Mouse (Mus musculus) intestine, embryonic 14.5 days (tissue): Measurements from ENCODE around the gene Cisd3. TPM values are rescaled to one million over a fixed set of nuclear protein-coding genes. Genes with fewer than 3 reads are reported as not detected.
"Not testable (repeated sequence)": the region's sequence is repeated elsewhere in the genome, so short reads cannot be mapped to it uniquely, and the experiment has no call there.

Experiments used
- ATAC-seq: fragments of 200-750 bp; cut with Nextera tagmentation; replicated peaks from 2 replicates; pipeline ENCODE4 v1.8.0; 2017; ENCODE audit warnings: low read depth, moderate number of reproducible peaks, moderate TSS enrichment, moderate library complexity; ENCODE audit not compliant: low FRiP score, low TSS enrichment
- DNase-seq: peaks from one replicate; pipeline ENCODE4 v3.0.0-alpha.2; 2018; ENCODE audit warnings: low spot score
- H3K27ac ChIP-seq: fragments of 300-500 bp; sonication (generic); 2 replicates; pipeline ENCODE4 v1.5.1; 2014; ENCODE audit warnings: low read depth, mild to moderate bottlenecking, control low read depth
- H3K27me3 ChIP-seq: fragments of 300-500 bp; sonication (generic); replicated peaks from 2 replicates; pipeline ENCODE4 v1.6.1; 2014; ENCODE audit warnings: low read length, control low read depth; ENCODE audit not compliant: control insufficient read depth, insufficient read depth
- H3K36me3 ChIP-seq: fragments of 300-500 bp; sonication (generic); 2 replicates; pipeline ENCODE4 v1.6.1; 2014; ENCODE audit warnings: low read length, control low read depth; ENCODE audit not compliant: control insufficient read depth, insufficient read depth
- H3K4me1 ChIP-seq: fragments of 300-500 bp; sonication (generic); replicated peaks from 2 replicates; pipeline ENCODE4 v1.6.1; 2014; ENCODE audit warnings: low read length, control low read depth, mixed read lengths; ENCODE audit not compliant: control insufficient read depth, insufficient read depth
- H3K4me2 ChIP-seq: fragments of 300-500 bp; sonication (generic); 2 replicates; pipeline ENCODE4 v1.6.1; 2014; ENCODE audit warnings: low read length
- H3K4me3 ChIP-seq: fragments of 300-500 bp; sonication (generic); 2 replicates; pipeline ENCODE4 v1.5.1; 2014; ENCODE audit warnings: low read depth, low read length, control low read depth, mixed read lengths
- H3K9ac ChIP-seq: fragments of 300-500 bp; sonication (generic); 2 replicates; pipeline ENCODE4 v1.6.1; 2014; ENCODE audit warnings: mild to moderate bottlenecking, low read length
- H3K9me3 ChIP-seq: fragments of 300-500 bp; sonication (generic); 2 replicates; pipeline ENCODE4 v1.6.1; 2016; ENCODE audit warnings: low read length, control low read depth; ENCODE audit not compliant: control insufficient read depth
- WGBS: fragments of 180-500 bp; shearing (Covaris S2); extraction: QIAGEN DNeasy Blood & Tissue Kit; methylation state at CpG from one replicate; pipeline ENCODE4 v1.1.7; 2014; 5-methylcytosine and 5-hydroxymethylcytosine counted together
- polyA plus RNA-seq: library from polyadenylated mRNA; unstranded; fragments of >200 nt; fragmentation: Nextera tagmentation; extraction: Ambion mirVana; gene quantifications from 2 replicates; pipeline ENCODE4 v1.2.1, GENCODE M21; 2014

Gene Cisd3
- polyA plus RNA-seq: 41.2 and 47.9 TPM in 2 replicates

DNA sequence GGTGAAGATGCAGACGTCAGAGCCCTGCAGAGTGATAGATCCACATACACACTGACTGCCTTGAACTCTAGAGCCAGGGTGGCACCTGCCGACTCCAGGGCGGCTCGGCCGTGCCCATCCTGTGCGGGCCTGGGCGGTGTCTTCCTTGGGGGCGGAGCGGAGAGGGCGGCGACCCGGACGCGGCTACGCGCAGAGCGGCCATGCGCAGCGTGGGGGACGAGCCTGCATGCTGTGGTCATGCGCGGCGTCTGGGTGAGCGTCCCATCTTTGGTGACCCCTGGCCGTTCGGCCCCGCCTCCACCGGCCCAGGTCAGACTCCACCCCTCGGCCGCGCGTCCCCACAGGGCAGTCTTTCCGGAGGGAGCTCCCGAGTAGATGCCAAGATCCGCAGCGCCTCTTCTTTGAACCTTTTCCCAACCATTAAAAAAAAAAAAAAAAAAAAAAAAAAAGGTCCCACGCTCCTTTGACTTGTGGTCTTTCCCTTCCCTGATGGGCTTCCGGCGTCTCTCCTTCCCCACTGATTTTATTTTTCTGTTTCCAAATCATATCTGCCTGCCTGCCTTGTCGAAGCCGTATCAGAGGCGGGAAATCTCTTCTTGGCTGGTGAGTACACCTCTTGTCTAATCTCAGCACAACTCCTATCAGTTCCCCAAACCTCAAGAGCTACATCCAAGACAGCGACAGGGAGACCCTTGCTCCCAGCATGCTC is at the start of gene Cisd3:
Gene Cisd3 (plus strand): TSS at position 214 of the 709 bp plus-strand sequence.
- Histone ChIP-seq H3K4me3 (peak within 1 kb of the TSS; percentile 33), H3K27ac (peak within 1 kb of the TSS; percentile 38; the same call in 1 of the 2 replicates), H3K9me3 (no peaks in the 10 kb centered on the region), H3K4me2 (peak within 1 kb of the TSS; percentile 59), H3K9ac (peak within 1 kb of the TSS; percentile 39), H3K36me3 (peaks cover 46% of the 10 kb centered on the region), H3K4me1 (peaks cover 13% of the 10 kb centered on the region), H3K27me3 (no peaks in the 10 kb centered on the region)
- under 1% methylated on average over 43 of the region's 43 CpGs for WGBS
- ATAC-seq: peak; percentile 84
- peak; percentile 81 for DNase-seq

DNA sequence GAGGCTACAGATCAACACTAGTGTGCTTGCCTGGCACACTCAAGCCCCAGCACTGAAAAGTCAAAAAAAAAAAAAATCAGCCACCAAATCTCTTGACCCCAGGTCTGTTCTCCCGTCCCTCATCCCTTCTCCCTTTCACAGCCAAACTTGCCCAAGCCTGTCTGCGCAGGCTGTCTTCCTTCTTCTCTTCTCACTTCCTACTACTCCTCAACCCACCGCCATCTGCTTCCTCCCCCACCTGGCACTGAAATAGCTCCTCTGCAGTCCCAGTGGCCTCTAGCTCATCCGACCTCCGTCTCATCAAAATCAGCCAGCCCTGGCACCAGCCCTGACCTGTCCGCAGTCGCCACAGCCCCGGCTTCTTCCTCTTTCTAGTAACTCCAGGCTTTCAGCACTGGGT is 44.0 kb upstream of the Cisd3 start:
- DNase-seq (no peak), ATAC-seq (no peak)
- no peaks in the 10 kb centered on the region for H3K4me1 ChIP-seq

DNA sequence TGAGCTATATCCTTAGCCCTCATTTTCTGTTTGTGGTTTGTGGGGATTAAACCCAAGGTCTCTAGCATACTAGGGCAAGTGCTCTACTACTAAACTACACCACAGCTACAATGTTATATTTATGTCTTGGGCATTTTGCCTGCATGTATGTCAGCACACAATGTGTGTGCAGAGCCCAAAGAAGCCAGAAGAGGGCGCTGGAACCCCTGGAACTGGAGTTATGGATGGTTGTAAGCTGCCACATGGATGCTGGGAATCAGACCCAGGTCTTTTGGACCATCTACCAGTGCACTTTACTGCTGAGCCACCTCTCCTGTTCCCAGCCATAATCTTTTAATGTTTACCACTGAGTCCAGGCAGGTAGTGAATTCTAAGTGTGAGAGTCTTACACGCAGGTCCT is 42.9 kb upstream of the Cisd3 start:
- Histone ChIP-seq H3K4me2 (no peak overlapping the region), H3K9ac (no peak overlapping the region), H3K4me1 (no peaks in the 10 kb centered on the region), H3K4me3 (no peak overlapping the region), H3K27ac (no peak overlapping the region), H3K9me3 (no peaks in the 10 kb centered on the region), H3K36me3 (no peaks in the 10 kb centered on the region), H3K27me3 (no peaks in the 10 kb centered on the region)
- 48% methylated on average over 2 of the region's 2 CpGs for WGBS
- ATAC-seq (no peak), DNase-seq (no peak)

More for the DNA sequence above, 44.0 kb upstream of the Cisd3 start:
- Histone ChIP-seq H3K4me2 (no peak overlapping the region), H3K9ac (no peak overlapping the region), H3K9me3 (no peaks in the 10 kb centered on the region), H3K36me3 (no peaks in the 10 kb centered on the region), H3K4me3 (no peak overlapping the region), H3K27me3 (no peaks in the 10 kb centered on the region), H3K27ac (no peak overlapping the region)
- WGBS: 64% methylated on average over 8 of the region's 8 CpGs

DNA sequence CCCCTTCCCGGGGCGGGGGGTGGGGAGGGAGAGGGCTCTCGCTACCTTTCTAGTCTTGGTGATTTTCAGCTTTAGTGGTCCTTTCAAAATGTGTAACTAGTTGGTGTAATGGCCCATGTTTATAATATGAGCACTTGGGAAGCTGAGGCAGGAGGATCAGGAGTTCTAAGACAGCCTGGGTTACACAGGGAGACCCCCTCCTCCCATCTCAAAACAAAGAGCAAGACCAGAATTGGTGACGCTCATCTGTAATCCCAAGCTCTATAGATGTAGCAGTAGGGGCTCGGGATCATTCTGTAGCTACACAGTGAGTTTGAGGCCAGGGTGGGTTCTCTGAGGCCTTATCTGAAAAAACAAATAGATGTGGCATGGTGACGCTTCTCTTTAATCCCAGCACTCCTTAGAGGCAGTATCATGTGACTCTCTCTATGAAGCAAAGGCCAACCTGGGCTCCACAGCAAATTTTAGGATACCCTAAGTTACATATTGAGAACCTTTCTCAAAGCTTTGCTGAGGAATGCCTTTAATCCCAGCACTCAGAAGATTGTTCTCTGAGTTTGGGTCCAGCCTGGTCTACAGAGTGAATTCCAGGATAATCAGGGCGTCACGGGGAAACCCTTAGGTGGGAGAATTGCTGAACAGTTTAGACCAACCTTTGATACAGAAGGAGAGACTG is 42.1 kb upstream of the Cisd3 start:
- no peaks in the 10 kb centered on the region for H3K36me3 ChIP-seq
- DNase-seq: no peak
- 71% methylated on average over 8 of the region's 8 CpGs for WGBS

DNA sequence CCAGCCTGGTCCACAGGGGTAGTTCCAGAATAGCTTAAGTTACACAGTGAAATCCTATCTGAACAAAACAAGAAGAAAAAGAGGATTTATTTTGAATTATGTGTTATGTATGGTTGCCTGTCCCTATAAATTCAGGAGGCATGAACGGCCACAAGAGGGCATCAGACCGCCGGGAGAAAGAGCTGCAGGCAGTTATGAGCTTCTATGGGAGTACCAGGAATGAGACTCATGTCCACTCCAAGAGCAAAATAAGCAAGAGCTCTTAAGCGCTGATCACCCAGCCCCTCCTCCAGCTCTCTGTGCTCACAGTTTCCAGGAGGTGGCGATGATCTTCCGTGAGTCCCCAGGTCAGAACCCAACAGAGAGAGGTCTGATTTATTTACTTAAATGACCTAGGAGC is 40.8 kb upstream of the Cisd3 start:
- Histone ChIP-seq H3K4me1 (no peaks in the 10 kb centered on the region), H3K27me3 (no peaks in the 10 kb centered on the region), H3K9me3 (no peaks in the 10 kb centered on the region), H3K4me3 (no peak overlapping the region), H3K4me2 (no peak overlapping the region), H3K27ac (no peak overlapping the region), H3K36me3 (no peaks in the 10 kb centered on the region), H3K9ac (no peak overlapping the region)
- DNase-seq (peak; percentile 73), ATAC-seq (0 out of 2 replicates have a peak, but pooled peaks have one; percentile 50)
- 4% methylated on average over 6 of the region's 6 CpGs for WGBS

More for the DNA sequence above, 42.1 kb upstream of the Cisd3 start:
- Histone ChIP-seq H3K9ac (no peak overlapping the region), H3K4me1 (no peaks in the 10 kb centered on the region), H3K27me3 (no peaks in the 10 kb centered on the region), H3K4me2 (no peak overlapping the region), H3K27ac (no peak overlapping the region), H3K4me3 (no peak overlapping the region), H3K9me3 (no peaks in the 10 kb centered on the region)
- ATAC-seq: no peak

DNA sequence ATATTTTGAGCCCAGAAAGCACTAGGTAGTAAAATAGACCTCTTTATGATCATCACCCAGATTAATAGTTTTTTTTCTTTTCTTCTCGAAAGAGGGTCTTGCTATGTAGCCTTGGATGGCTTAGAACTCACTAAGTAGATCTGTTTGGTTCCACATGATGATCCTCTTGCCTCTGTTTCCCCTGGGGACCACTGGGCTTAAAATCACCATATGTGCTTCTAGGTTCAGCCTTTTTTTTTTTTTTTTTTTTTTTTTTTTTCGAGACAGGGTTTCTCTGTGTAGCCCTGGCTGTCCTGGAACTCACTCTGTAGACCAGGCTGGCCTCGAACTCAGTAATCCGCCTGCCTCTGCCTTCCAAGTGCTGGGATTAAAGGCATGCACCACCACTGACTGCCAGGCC is 37.1 kb upstream of the Cisd3 start:
- H3K9ac ChIP-seq, H3K4me3 ChIP-seq, H3K36me3 ChIP-seq, ATAC-seq, H3K27me3 ChIP-seq, H3K27ac ChIP-seq, H3K4me1 ChIP-seq, DNase-seq, H3K9me3 ChIP-seq, H3K4me2 ChIP-seq: not testable (repeated sequence)
- WGBS: 86% methylated on average over 4 of the region's 4 CpGs

DNA sequence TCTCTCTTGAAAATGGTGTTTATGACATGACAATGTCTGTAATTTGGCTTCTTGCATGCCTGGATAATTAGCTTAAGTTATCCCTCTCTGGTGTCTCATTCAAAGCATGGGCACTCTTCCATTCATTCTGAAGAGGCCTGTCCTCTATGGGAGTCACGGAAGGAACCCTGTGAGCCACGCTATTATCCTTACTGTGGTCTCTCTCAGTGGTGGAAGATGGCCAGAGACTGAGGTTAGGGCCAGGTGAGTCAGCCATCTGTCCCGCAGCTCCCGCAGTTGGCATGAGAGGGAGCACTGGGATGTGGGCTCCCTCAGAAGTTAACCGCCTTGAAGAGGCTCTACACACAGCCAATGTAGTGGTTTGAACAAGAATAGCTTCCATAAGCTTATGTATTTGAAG is 35.3 kb upstream of the Cisd3 start:
- 64% methylated on average over 5 of the region's 5 CpGs for WGBS
- H3K9me3 ChIP-seq: no peaks in the 10 kb centered on the region
- H3K27ac ChIP-seq: no peak overlapping the region
- H3K36me3 ChIP-seq: no peaks in the 10 kb centered on the region
- no peaks in the 10 kb centered on the region for H3K4me1 ChIP-seq
- H3K9ac ChIP-seq: no peak overlapping the region
- no peaks in the 10 kb centered on the region for H3K27me3 ChIP-seq
- no peak for ATAC-seq
- DNase-seq: no peak
- no peak overlapping the region for H3K4me2 ChIP-seq
- H3K4me3 ChIP-seq: no peak overlapping the region

DNA sequence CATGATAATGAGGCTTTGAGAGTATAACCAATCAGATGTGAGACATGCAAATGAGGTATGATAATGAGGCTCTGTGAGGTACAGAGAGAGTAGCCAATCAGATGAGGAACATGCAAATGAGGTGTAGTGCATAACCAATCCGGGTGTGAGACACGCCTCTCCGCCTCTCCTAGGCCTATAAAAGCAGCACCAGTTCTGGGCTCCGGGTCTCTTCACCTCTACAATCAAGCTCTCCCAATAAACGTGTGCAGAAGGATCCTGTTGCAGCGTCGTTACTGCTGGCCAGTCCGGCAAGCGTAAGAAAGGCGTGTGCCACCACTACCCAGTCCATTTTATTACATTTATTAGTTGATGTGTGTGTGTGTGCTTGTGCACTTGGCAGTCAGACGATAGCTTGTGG is 32.2 kb upstream of the Cisd3 start:
- WGBS: 86% methylated on average over 11 of the region's 11 CpGs
- H3K4me3 ChIP-seq, ATAC-seq, H3K9me3 ChIP-seq, H3K4me1 ChIP-seq, H3K27me3 ChIP-seq, H3K27ac ChIP-seq, DNase-seq, H3K9ac ChIP-seq, H3K4me2 ChIP-seq, H3K36me3 ChIP-seq: not testable (repeated sequence)
